Mouse (Mus musculus): ENCODE data around the gene Fdx1.

- TF ChIP-seq POLR2A (IDR thresholded peaks at IDR 0.05; ENCODE audit: low read depth, low read length): no peak
- no peak for TF ChIP-seq CTCF (IDR thresholded peaks at IDR 0.05; ENCODE audit: borderline replicate concordance, insufficient read depth, low read length)
These were observed 754 bp upstream of the Fdx1 start for GRCm38 (mm10) chr9:51964110-51964509.
